In the genomic region with DNA sequence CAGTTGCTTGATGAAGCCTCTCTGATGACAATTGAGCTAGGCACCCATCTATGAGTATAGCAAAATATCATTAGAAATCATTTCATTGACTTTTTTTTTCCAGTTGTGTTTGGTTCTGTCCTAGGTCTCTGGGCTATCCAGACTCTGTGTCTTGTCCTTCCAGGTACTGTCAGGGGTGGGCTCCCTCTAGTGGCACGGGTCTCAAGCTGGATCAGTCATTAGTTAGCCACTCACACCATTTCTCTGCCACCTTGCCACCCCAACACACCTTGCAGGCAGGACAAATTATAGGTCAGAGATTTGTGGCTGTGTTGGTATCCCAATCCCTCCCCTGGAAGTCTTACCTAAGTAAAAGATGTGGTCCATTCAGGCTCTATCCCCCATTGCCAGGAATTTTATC, we compare ENCODE assay signal across 9 mouse cellular contexts. TPM values are rescaled to one million over a fixed set of nuclear protein-coding genes. Genes with fewer than 3 reads are reported as not detected.
A peak's percentile ranks its signal among the peaks of the same experiment; 100 is the strongest.
DNase-seq lines count a peak whose midpoint lies in the region; ATAC-seq and TF ChIP-seq lines count a peak whose summit lies in the region.
"Had no signal": no experiment of that assay in that cellular context is flagged by ENCODE, and none has a peak within 500 bp of the region (broad histone marks: within the 10 kb centered on the region; RNA-seq: fewer than 3 reads in every experiment).

No protein-coding gene starts in this region.

- no peaks in the 10 kb centered on the region for H3K9me3 ChIP-seq in intestine, embryonic 14.5 days (ENCODE audit: control insufficient read depth, low read length)
- no peaks in the 10 kb centered on the region for H3K9me3 ChIP-seq in intestine, embryonic 16.5 days (ENCODE audit: control insufficient read depth, low read length)
- H3K9me3 ChIP-seq in midbrain, postnatal 0 days (ENCODE audit: low read length), result no peaks in the 10 kb centered on the region
- H3K9me3 ChIP-seq in midbrain, embryonic 15.5 days, result no peaks in the 10 kb centered on the region
- H3K9me3 ChIP-seq: heart, embryonic 15.5 days had no signal

- H3K27me3 ChIP-seq in intestine, embryonic 14.5 days (replicated peaks; ENCODE audit: control insufficient read depth, insufficient read depth, low read length), result no peaks in the 10 kb centered on the region
- no peaks in the 10 kb centered on the region for H3K27me3 ChIP-seq in intestine, embryonic 16.5 days (replicated peaks; ENCODE audit: control insufficient read depth, insufficient read depth, low read length)
- no peaks in the 10 kb centered on the region for H3K27me3 ChIP-seq in midbrain, postnatal 0 days (ENCODE audit: insufficient read depth, low read length)
- H3K27me3 ChIP-seq in midbrain, embryonic 15.5 days (replicated peaks), result no peaks in the 10 kb centered on the region
- H3K27me3 ChIP-seq: heart, embryonic 15.5 days had no signal

- no peaks in the 10 kb centered on the region for H3K36me3 ChIP-seq in intestine, embryonic 14.5 days (ENCODE audit: control insufficient read depth, insufficient read depth, low read length)
- no peaks in the 10 kb centered on the region for H3K36me3 ChIP-seq in intestine, embryonic 16.5 days (ENCODE audit: control insufficient read depth, insufficient read depth, low read length)
- no peaks in the 10 kb centered on the region for H3K36me3 ChIP-seq in midbrain, postnatal 0 days (ENCODE audit: insufficient read depth, low read length)
- H3K36me3 ChIP-seq in midbrain, embryonic 15.5 days (replicated peaks), result no peaks in the 10 kb centered on the region
- H3K36me3 ChIP-seq: heart, embryonic 15.5 days had no signal

- ATAC-seq in intestine, embryonic 14.5 days (replicated peaks; ENCODE audit: low FRiP score, low TSS enrichment, low read depth), result no peak
- ATAC-seq in intestine, embryonic 16.5 days, result no peak
- no peak for ATAC-seq in midbrain, postnatal 0 days (ENCODE audit: low FRiP score)
- no peak for ATAC-seq in midbrain, embryonic 15.5 days (replicated peaks)

- 4% methylated on average over 1 of the region's 1 CpGs for whole genome bisulfite sequencing in intestine, embryonic 14.5 days
- 25% methylated on average over 1 of the region's 1 CpGs for WGBS in intestine, embryonic 16.5 days
- WGBS in midbrain, postnatal 0 days, result 16% methylated on average over 1 of the region's 1 CpGs
- 9% methylated on average over 1 of the region's 1 CpGs for WGBS in midbrain, embryonic 15.5 days

- H3K4me1 ChIP-seq in intestine, embryonic 14.5 days (replicated peaks; ENCODE audit: control insufficient read depth, insufficient read depth, low read length), result no peaks in the 10 kb centered on the region
- no peaks in the 10 kb centered on the region for H3K4me1 ChIP-seq in intestine, embryonic 16.5 days (ENCODE audit: control insufficient read depth, insufficient read depth, low read length)
- H3K4me1 ChIP-seq in midbrain, postnatal 0 days (ENCODE audit: insufficient read depth, low read length), result no peaks in the 10 kb centered on the region
- H3K4me1 ChIP-seq in midbrain, embryonic 15.5 days, result no peaks in the 10 kb centered on the region
- H3K4me1 ChIP-seq: heart, embryonic 15.5 days had no signal

- no peak overlapping the region for H3K9ac ChIP-seq in intestine, embryonic 14.5 days (ENCODE audit: low read length)
- H3K9ac ChIP-seq in intestine, embryonic 16.5 days (ENCODE audit: low read depth, low read length), result no peak overlapping the region
- H3K9ac ChIP-seq in midbrain, postnatal 0 days (replicated peaks; ENCODE audit: low read length, poor library complexity, severe bottlenecking), result no peak overlapping the region
- no peak overlapping the region for H3K9ac ChIP-seq in midbrain, embryonic 15.5 days
- H3K9ac ChIP-seq: heart, embryonic 15.5 days had no signal

- peak; percentile 53 for DNase-seq in intestine, embryonic 14.5 days (ENCODE audit: low spot score)
- DNase-seq in midbrain, postnatal 0 days (ENCODE audit: low spot score), result no peak
- peak; percentile 29 for DNase-seq in adipocyte (ENCODE audit: low spot score)
- peak; percentile 45 for DNase-seq in retina, embryonic 14.5 days (ENCODE audit: low spot score)
- no peak for DNase-seq in urinary bladder, adult 18-20 months (ENCODE audit: low spot score in 2 of 2)
- DNase-seq: layer of hippocampus, adult 9-11 months had no signal

- H3K4me2 ChIP-seq in intestine, embryonic 14.5 days (ENCODE audit: low read length), result no peak overlapping the region
- H3K4me2 ChIP-seq in intestine, embryonic 16.5 days (ENCODE audit: low read depth, low read length), result no peak overlapping the region
- no peak overlapping the region for H3K4me2 ChIP-seq in midbrain, postnatal 0 days (ENCODE audit: low read depth, low read length, poor library complexity, severe bottlenecking)
- no peak overlapping the region for H3K4me2 ChIP-seq in midbrain, embryonic 15.5 days
- H3K4me2 ChIP-seq: heart, embryonic 15.5 days had no signal

- no peak overlapping the region for H3K27ac ChIP-seq in intestine, embryonic 14.5 days (ENCODE audit: low read depth)
- no peak overlapping the region for H3K27ac ChIP-seq in intestine, embryonic 16.5 days (ENCODE audit: low read length)
- H3K27ac ChIP-seq in midbrain, postnatal 0 days (ENCODE audit: low read depth, low read length), result no peak overlapping the region
- no peak overlapping the region for H3K27ac ChIP-seq in midbrain, embryonic 15.5 days
- H3K27ac ChIP-seq: heart, embryonic 15.5 days had no signal

- peak; percentile 50 for TF ChIP-seq CTCF in midbrain, postnatal 0 days (IDR thresholded peaks at IDR 0.05)

- H3K4me3 ChIP-seq in intestine, embryonic 14.5 days (ENCODE audit: low read depth, low read length), result no peak overlapping the region
- H3K4me3 ChIP-seq in intestine, embryonic 16.5 days (ENCODE audit: low read length), result no peak overlapping the region
- H3K4me3 ChIP-seq in midbrain, postnatal 0 days (ENCODE audit: low read depth, low read length), result no peak overlapping the region
- no peak overlapping the region for H3K4me3 ChIP-seq in midbrain, embryonic 15.5 days
- H3K4me3 ChIP-seq: heart, embryonic 15.5 days had no signal

RNA-seq across cellular contexts. Expression of gene Pappa, which starts 31.8 kb away (rescaled TPM):
- 0.77 and 1.0 TPM in 2 replicates for polyA plus RNA-seq in intestine, embryonic 14.5 days (2014; fragmentation: Nextera tagmentation; extraction: Ambion mirVana)
- polyA plus RNA-seq in intestine, embryonic 16.5 days (2015; fragmentation: Nextera tagmentation; extraction: Ambion mirVana), result 0.53 and 0.61 TPM in 2 replicates
- total RNA-seq in midbrain, postnatal 0 days (2014; rRNA removed), result 3.7 and 4.4 TPM in 2 replicates
- 0.57 and 0.65 TPM in 2 replicates for polyA plus RNA-seq in midbrain, postnatal 0 days (2015; fragmentation: Nextera tagmentation; extraction: Ambion mirVana)
- 0.92 TPM in 2 replicates for polyA plus RNA-seq in midbrain, embryonic 15.5 days (2015; fragmentation: Nextera tagmentation; extraction: Ambion mirVana)

Comparison
In these comparisons a context has a peak if more than half of its experiments do, and no peak if none do; other contexts are left out.
1. DNase-seq: peak in intestine, embryonic 14.5 days (single experiment), adipocyte (single experiment) and retina, embryonic 14.5 days (single experiment); none in midbrain, postnatal 0 days (single experiment) and urinary bladder, adult 18-20 months (0 of 2).